Mouse (Mus musculus) spleen, adult 18-20 months (tissue): ENCODE measurements around the gene Mrps2.
"Not testable (repeated sequence)": the region's sequence is repeated elsewhere in the genome, so short reads cannot be mapped to it uniquely, and the experiment has no call there.

Experiments used
- DNase-seq, 2 experiments: peaks; one replicate each; pipeline ENCODE4 v3.0.0; 2022; ENCODE audit warnings: mixed read lengths in 2 of 2

Gene Mrps2

DNA sequence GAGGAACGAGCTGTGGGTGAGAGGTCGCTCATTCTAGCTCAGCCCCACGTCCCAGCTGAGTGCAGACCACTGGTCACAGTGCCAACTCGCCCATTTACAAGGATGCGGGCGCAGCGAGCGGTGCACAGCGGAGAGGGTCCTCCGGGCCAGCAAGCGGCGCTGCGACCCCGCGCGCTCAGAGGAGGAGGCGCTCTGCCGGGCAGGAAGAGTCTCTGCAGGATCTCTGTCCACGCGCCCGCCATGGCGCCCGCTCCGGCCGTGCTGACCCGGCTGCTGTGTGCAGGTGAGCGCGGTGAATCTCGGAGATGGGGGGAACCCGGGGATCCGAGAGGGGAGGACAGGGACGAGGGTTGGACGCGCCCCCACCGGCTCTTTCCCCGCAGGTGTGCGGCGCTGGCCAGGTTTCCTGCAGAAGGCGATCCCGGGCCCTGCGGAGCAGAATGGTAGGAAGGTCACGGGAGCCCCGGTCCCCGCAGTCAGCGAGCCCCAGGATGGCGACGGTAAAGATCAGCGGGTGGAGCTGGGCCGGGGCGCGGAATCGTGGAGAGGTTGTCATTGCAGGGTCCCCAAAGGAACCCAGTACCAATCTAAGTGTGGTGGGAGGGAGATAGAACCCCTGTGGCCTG lies at the start of gene Mrps2:
Gene Mrps2 (plus strand): TSS at position 207 of the 626 bp plus-strand sequence.
- peak; percentile 63 to 84 for DNase-seq

DNA sequence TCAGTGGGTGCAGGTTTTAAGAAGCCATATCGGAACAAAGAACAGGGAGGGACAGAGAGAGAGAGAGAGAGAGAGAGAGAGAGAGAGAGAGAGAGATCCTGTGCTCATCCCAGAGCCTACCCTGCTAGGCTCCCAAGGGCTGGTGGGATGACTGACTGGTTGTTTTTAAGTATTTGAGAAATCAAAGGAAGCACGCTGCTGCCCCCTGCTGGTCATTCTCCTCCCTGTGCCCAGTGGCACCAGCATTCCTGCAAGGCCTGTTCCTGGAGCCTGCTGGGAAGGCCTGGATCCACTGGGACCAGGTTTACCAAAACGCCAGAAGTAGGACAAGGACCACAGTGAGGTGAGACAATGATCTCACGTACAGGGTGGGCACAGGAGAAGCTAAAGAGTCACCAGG lies 48.0 kb upstream of the Mrps2 start:
- DNase-seq: peak; percentile 25 to 71

DNA sequence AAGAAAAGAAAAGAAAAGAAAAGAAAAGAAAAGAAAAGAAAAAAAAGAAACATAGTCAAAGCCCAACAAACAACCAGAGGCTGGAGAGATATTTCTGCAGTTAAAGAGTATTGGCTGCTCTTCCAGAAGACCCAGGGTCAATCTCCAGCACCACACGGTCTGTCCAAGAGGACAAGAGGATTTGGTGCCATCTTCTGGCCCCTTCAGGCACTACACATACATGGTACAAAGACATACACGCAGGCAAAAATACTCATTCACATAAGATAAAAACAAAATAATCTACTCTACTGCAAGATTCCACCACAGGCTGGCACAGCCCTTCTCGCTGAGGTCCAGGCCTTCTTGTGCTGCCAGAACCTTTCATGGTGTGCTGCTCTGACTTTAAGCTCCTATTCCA lies 44.7 kb upstream of the Mrps2 start:
- DNase-seq: peak in 1 of 2 experiments; percentile 59

DNA sequence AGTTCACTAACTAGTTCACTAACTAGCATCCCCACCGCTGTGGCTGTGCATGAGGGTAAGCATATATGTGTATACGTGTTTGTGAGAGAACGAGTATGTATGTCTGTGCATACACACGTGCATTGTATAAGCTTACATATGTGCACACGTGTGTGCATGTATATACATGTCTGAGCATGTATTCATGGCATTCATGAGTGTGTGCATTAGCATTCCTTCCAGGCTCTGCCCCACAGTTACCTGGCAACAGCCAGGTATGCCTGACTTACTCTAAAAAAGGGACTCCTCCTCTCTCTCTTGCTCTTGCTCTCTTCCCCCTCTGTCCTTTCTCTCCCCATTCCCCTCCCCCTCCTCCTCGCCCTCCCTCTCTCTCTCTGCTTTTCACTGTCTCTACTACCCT lies 40.6 kb upstream of the Mrps2 start:
- DNase-seq: no peak

DNA sequence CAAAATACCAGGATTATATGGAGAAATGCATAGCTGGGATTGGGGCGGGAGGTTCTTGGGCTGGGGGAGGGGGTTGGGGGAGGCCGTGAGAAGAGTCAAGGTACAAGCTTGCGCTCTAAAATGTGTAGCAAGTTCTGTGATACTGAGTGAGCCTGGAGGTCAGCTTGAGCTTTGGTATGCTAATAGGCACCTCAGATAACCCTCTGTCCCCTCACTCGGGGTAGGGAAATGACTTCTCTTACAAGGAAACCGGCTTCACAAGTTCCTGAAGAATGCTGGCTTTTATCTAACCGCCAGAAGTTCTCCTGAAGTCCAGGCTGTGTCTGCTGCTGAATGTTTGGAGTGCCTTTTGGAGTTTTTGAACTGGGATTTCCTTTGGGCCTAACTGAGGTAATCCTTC lies 37.0 kb upstream of the Mrps2 start:
- DNase-seq: no peak

DNA sequence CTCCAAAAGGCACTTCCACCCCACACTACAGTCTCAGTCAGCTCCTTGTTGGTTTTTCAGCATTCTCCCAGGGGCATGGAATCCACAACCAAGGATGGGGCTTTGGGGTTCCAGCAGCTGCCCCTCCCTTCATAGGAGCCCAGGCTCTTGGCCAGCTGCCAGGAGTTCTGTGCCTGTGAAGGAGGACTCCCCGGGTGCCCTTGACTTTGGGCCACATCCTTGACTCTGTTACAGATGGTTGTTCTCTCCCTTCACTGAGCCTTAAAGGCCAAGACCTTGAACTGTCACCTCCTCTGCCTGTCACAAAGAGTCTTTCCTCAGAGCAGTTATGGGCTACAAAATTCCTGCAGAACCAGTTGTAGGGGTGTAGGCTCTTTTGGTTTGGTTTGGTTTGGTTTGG lies 35.1 kb upstream of the Mrps2 start:
- DNase-seq: no peak

DNA sequence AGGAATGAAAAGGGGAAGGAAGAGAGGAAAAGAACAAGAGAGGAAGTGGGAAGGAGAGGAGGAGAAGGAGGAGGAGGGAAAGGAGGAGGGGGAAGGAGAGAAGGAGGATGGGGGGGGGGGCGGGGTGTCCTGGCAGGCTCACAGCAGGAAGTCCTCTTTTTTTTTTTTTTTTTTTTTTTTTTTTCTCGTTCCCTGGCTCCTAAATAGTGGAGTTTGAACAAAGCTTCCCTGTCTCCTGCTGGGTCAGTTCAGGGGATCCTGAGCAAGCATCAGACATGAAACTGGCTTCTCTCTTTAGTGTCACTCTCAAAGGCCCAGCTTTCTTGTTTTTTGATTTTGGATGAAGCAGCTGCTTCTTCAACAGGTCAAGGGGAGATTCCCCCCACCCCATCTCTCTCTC lies 34.4 kb upstream of the Mrps2 start:
- DNase-seq: no peak

DNA sequence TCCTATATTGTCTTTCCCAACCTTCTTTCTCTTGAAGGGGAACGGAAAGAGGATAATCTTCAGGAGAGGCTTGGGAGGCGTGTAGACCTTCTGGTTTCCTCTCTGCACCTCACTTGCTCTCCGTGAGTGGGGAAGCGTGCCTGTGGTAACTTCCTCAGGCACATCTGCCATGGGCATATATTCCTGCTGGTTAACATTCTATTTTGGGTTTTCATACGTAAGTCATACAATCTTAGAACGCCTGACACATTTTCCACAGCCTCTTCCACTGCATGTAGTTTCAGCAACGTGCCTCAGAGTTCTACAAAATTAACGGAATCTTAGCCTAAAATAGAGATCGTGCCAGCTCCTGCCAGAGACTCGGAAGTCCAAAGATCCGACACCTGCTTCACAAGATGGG lies 32.5 kb upstream of the Mrps2 start:
- DNase-seq: no peak

DNA sequence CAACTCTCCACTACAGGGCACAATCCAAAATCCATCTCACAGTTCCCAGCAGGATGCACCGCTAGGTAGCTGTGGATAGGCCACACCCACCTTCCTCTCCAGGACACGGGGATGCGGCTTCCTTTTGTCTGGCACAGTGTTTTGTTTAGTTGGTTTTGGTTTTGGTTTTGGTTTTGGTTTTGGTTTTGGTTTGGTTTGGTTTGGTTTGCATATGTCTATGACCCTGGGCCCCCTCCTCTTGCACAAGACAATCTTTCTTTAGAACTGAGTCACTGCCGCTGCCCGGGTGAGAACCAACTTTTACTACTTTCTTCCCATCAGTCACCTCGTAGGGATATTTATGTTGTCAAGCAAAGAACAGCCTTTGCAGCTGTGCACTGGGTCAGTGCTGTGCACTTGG lies 27.0 kb upstream of the Mrps2 start:
- no peak for DNase-seq

DNA sequence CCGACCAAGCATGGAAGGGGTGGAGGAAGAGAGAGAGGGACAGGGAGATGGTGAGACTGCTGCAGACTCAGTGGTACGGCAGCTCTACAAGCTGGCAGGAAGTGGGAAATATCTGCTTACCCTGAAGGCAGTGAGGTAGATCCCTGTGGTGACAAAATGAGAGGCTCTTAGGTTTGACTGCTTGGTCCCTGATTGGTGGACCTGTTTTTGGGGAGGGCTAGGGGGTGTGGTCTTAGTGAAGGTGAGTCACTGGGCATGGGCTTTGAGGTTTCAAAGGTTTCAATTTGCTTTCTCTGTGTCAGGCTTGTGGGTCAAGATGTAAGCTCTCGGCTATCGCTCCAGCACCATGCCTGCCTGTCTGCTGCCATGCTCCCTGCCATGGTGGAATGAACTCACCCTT lies 22.8 kb upstream of the Mrps2 start:
- DNase-seq: no peak

DNA sequence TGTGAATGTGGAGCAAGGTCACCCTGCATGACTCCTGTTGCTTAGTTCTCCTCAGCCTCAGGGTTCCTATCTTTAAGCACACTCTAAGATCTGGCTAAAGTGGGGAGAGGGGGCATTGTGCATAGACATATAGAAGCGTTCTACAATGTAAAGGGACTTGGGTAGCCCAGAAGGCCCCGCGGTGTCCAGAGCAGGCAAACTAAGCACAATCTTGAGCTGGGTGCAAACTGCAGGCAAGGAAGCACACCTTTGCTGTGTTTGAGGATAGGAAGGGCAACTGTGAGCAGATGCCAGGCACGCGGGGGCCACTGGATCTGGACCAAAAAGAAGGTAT lies 21.7 kb upstream of the Mrps2 start:
- DNase-seq: no peak

DNA sequence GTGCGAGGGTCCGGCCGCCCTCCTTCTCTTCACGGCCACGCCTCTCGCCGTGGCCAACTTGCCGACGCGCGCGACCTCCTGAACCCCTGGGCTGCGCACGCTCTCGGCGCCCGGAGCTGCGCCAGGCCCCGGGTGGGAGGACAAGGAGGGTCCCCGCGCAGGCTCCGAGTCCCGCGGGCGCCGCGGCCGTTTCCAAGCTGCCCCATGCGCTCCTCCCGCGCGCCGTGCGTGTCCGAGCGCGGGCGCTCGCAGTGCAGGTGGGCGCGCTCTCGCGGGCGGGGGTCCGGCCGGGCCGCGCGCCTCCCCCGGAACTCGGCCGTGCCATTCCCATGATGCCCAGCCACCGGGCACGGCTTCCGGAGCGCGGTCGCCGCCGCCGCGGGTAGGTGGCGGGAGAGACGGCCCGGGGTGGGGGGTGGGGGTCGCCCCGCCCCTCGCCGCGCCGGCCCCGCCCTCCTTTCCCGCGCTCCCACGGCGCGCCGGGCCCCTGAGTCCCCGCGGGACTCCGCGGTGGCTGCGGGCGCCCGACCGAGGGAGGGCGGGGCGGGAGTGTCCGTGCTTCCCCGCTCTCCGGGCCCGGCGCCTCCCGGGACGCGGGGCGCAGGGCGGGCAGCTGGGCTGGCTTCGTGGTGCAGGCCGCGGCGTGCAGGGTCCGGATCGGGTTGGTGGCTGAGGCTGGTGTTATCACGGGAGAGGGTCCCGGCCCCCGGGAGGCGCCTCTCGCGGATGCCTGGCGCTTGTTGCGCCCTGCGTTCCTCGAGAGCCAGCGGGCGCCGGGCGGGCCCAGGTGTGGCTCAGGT lies 21.2 kb upstream of the Mrps2 start, which contains the start of gene Ppp1r26:
Gene Ppp1r26 (plus strand): TSS at position 286 of the 800 bp plus-strand sequence.
- peak in 1 of 2 experiments; percentile 10 for DNase-seq

DNA sequence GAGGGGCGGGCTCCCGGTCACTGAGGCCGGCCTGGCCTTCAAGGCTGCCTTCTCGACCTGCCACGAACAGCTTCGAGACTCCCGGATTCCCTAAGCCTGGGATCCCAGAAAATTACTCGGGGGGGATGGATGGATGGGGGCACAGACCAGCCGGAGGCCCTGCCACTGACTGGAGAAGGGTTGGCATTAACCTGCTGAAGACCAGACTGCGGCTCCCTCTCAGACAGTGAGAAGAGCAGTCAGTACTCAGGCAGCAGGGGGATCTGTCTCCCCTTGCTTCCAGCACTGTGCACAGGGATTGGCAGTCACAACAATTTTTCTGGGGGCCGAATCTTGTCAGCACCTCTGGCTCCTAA lies 20.6 kb upstream of the Mrps2 start:
- no peak for DNase-seq

DNA sequence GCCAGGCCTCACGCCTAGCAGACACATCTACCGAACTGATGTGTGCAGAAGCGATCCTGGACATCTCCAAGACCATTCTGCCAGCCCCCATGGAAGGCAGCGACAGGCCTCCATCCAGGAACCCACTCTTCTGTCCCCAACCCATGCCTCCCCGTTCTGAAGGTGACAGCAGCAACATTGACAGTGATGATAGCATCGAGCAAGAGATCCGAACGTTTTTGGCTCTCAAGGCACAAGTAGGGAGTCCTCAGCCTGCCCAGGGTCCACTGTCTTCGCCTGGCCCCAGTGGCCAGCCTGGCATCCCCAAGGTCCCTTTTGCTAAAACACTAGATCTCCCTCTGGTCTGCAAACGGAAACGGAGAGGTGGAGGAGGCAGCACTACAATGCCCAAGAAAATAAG lies 16.2 kb upstream of the Mrps2 start:
- DNase-seq: no peak

DNA sequence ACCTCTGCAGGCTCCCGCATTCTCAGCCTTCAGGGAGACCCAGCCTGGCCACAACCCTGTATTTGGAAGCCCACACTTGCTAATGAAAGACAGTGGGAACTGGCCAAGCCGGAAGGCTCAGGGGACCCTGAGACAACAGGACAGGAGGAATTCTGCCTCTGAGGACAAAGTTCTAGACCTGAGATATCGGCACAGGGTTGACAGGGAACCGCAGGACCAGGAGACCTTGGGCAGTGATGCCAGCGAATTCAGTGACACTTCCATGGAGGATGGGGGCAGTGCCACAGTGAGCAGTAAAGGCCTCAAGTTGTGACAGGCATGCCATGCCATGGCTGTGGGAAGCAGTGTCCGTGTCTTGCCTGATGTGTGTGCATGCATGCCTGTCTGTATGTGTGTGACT lies 14.3 kb upstream of the Mrps2 start:
- no peak for DNase-seq

DNA sequence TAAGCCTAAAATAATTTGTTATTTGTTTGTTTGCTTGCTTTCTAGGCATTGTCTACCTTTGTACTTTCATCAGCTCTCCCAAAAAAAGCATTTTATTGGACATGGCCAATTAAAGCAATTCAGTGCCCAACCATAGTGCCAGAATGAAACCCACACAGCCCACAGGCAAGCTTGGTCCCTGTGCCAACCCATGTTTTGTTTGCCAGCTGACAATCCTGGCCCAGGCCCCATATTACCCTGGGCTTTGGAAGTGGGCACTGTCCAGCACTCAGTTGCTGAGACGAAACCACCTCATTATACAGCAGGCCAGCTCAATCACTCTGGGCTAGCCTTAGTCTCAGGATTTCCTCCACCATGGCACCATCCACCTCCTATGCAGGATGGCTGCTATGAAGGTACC lies 11.2 kb upstream of the Mrps2 start:
- DNase-seq: no peak

DNA sequence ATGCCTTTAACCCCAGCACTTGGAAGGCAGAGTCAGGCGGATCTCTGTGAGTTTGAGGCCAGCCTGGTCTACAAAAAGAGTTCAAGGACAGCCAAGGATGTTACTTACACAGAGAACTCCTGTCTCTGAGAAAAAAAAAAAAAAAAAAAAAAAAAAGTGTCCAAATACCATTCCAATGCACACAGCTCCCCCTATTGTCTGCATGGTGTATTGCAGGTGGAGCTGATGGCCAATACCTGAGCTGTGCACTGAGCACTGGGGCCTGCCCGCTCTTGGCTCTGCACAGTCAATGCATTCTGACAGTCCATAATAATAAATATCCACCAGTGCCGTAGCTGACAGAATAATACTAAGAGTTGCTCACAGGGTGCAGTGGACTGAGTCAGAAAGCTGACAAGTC lies 3.9 kb upstream of the Mrps2 start:
- DNase-seq: peak; percentile 32 to 61

DNA sequence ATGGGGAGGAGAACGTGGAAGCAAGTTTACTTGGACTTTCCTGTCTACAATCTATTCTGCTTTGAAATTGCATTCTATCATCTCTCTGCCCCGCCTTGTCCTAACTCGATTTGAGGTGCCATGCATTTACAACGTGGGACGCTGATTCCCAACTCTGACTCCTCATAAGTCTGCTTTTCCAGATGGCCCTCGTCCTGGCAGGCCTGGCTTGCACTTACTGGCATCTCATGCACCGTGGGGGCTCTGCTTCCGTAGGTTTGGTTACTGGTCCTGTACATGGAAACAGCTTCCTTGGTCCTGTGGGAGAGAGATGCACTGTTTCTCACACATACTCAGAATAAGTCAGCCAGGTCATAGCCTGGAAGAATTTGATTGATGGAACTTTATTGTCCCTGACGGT lies 2.9 kb upstream of the Mrps2 start:
- DNase-seq: no peak

DNA sequence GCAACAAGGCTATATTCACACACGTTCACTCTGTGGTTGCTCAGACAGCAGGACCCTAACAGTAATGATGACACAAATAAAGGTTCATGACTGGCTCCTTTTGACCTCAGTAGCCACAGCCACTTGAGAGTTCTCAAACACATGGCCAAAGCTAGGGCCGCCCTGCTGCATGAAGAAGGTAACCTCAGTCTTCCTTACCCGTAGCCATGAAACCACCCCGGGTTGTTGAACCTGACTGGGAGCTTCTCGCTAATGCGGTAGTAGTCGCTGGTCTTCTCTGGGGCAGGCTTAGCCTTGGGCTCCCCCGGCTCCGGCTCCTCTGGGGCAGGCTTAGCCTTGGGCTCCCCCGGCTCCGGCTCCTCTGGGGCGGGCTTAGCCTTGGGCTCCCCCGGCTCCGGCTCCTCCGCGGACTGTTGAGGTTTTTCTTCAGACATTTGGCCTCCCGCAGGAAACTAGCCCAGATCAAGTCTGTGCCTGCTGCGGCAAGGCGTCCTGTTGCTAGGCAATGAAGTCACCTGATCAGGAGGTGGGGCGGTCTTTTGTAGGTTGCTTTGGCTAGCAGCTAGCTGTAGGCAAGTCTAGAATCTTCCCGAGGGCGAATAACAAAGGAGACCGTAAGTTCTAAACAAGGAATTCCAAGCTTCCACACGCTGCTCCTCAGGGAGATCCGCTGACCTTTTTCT lies 1.9 kb upstream of the Mrps2 start, which contains the start of gene 1700007K13Rik:
Gene 1700007K13Rik (minus strand): TSS at position 497 of the 683 bp plus-strand sequence.
- DNase-seq: peak in 1 of 2 experiments; percentile 41

DNA sequence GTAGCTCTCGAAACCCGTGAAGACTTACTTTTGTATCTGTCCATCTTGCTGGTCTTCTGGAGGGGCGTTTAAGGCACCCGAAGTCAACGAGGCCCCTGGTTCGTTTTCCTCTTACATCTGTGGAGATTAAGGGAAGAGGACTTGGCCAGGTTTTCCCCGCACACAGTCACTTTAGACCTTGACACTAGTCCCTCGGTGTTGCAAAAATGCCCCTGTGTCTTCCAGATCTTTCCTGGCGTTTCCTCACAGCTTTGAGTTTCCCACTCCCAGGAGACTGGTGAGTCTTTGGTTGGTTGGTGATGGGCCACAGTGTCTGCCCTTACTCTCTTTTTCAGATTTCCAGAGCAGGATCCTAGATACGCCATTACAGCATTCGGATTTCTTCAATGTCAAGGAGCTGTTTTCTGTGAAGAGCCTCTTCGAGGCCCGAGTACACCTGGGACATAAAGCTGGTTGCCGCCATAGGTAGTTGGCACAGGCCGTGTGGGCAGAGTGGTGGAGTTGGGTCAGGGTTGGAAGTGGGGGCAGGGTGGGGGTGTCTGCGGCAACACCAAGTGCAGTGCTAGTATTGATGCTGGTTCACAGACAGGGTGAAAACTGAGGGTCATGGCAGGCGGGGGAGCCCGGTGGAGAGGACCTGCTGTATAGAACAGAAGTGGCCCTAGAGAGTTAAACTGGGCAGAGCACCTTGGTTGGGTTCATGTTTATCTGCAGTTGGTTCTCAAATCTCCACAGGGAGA lies 790 bp downstream of the Mrps2 start:
- no peak for DNase-seq

DNA sequence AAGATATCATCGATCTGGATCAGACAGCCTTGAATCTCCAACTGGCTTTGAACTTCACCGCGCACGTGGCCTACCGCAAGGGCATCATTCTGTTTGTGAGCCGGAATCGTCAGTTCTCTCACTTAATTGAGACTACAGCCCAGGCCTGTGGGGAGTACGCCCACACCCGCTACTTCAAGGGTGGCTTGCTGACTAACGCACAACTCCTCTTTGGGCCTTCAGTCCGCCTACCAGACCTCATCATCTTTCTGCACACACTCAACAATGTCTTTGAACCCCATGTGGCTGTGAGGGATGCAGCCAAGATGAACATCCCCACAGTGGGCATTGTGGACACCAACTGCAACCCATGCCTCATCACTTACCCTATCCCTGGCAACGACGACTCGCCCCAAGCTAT lies 1.6 kb downstream of the Mrps2 start:
- DNase-seq: no peak

DNA sequence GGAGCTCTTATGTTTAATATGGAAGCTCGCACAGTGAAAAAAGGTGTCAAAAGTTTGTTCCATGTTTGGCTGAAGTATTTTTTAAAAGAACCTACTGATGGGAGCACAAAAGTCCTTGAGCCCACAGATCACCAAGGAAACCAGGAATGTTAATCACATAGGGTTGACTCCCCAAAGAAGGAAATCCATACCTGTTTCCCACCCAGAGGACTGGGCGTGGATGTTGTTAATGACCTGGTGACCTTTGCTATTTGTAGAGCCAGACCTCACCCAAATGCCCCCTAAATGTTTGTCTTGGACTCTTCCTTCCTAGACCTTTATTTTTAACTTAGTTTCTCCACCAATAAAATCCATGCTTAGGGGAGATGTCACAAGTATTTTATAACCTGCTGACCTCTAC lies 2.7 kb downstream of the Mrps2 start:
- DNase-seq: no peak

DNA sequence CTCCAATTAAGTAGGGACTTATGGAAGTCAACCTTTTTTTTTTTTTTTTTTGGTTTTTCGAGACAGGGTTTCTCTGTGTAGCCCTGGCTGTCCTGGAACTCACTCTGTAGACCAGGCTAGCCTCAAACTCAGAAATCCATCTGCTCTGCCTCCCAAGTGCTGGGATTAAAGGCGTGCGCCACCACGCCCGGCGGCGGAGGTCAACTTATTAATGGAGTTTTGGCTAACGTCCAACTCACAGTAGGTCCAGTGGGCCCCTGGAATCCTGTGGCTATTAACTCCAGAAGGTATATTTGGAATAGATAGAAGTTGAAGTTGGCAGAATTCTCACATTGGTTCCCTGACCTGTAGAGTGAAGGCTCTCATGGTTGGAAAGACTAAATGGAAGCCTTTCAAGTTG lies 4.1 kb downstream of the Mrps2 start:
- DNase-seq: not testable (repeated sequence)
